Mouse (Mus musculus) heart, embryonic 13.5 days (tissue): Measurements from ENCODE around the gene Lbr. TPM values are rescaled to one million over a fixed set of nuclear protein-coding genes. Genes with fewer than 3 reads are reported as not detected.
"Not testable (repeated sequence)": the region's sequence is repeated elsewhere in the genome, so short reads cannot be mapped to it uniquely, and the experiment has no call there.

Experiments used
- ATAC-seq: fragments of 200-750 bp; cut with Nextera tagmentation; 2 replicates; pipeline ENCODE4 v1.8.0; 2017; ENCODE audit warnings: moderate TSS enrichment; ENCODE audit not compliant: insufficient number of reproducible peaks, low FRiP score, low TSS enrichment; ENCODE audit errors: extremely low read depth
- H3K27ac ChIP-seq: fragments of 300-500 bp; sonication (generic); replicated peaks from 2 replicates; pipeline ENCODE4 v1.5.1; 2015; ENCODE audit warnings: moderate library complexity, mild to moderate bottlenecking, inconsistent platforms
- H3K27me3 ChIP-seq: fragments of 300-500 bp; sonication (generic); replicated peaks from 2 replicates; pipeline ENCODE4 v1.6.1; 2015; ENCODE audit warnings: mild to moderate bottlenecking, inconsistent platforms
- H3K36me3 ChIP-seq: fragments of 300-500 bp; sonication (generic); 2 replicates; pipeline ENCODE4 v1.6.1; 2015; ENCODE audit warnings: mild to moderate bottlenecking, inconsistent platforms
- H3K4me1 ChIP-seq: fragments of 300-500 bp; sonication (generic); 2 replicates; pipeline ENCODE4 v1.6.1; 2015; ENCODE audit warnings: inconsistent platforms
- H3K4me2 ChIP-seq: fragments of 300-500 bp; sonication (generic); 2 replicates; pipeline ENCODE4 v1.6.1; 2015; ENCODE audit warnings: inconsistent platforms, mild to moderate bottlenecking, moderate library complexity
- H3K4me3 ChIP-seq: fragments of 300-500 bp; sonication (generic); 2 replicates; pipeline ENCODE4 v1.5.1; 2015; ENCODE audit warnings: moderate library complexity, mild to moderate bottlenecking, inconsistent platforms
- H3K9ac ChIP-seq: fragments of 300-500 bp; sonication (generic); 2 replicates; pipeline ENCODE4 v1.6.1; 2015; ENCODE audit warnings: inconsistent platforms, mild to moderate bottlenecking, moderate library complexity
- H3K9me3 ChIP-seq: fragments of 300-500 bp; sonication (generic); 2 replicates; pipeline ENCODE4 v1.6.1; 2016; ENCODE audit warnings: inconsistent platforms
- WGBS: fragments of 180-500 bp; shearing (Covaris S2); methylation state at CpG from one replicate; pipeline ENCODE4 v1.1.7; 2015; ENCODE audit warnings: mixed read lengths; 5-methylcytosine and 5-hydroxymethylcytosine counted together
- polyA plus RNA-seq: library from polyadenylated mRNA; unstranded; fragments of >200 nt; fragmentation: Nextera tagmentation; extraction: Ambion mirVana; gene quantifications from 2 replicates; pipeline ENCODE4 v1.2.1, GENCODE M21; 2015

Lbr gene
- polyA plus RNA-seq, 1 experiment from 2014 or later = 62.2 TPM

DNA sequence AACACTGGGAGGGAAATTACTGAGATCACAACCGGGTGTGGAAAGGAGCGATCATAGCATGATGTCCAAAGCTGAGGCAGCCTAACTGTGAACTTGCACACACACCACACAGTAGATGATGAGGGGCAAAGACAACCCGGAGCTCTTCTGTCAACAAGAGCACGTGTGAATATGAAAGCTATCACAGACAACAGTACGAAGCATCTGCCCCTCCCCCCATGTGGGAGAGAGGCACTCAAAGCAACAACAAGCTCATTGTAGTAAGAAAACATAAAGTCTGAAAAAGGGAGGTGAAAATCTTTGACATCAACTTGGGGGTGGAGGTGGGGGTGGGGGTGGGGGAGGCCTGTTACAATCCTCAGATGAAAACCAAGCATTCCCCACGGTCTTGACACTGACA lies 9.7 kb downstream of the Lbr start:
- Histone ChIP-seq H3K36me3 (peaks cover 96% of the 10 kb centered on the region), H3K4me3 (no peak overlapping the region), H3K9me3 (no peaks in the 10 kb centered on the region), H3K9ac (no peak overlapping the region), H3K27me3 (no peaks in the 10 kb centered on the region), H3K4me1 (0 out of 2 replicates have a peak, but pooled peaks cover 4% of the 10 kb centered on the region), H3K4me2 (no peak overlapping the region), H3K27ac (no peak overlapping the region)
- ATAC-seq = no peak
- 59% methylated on average over 6 of the region's 6 CpGs for WGBS

DNA sequence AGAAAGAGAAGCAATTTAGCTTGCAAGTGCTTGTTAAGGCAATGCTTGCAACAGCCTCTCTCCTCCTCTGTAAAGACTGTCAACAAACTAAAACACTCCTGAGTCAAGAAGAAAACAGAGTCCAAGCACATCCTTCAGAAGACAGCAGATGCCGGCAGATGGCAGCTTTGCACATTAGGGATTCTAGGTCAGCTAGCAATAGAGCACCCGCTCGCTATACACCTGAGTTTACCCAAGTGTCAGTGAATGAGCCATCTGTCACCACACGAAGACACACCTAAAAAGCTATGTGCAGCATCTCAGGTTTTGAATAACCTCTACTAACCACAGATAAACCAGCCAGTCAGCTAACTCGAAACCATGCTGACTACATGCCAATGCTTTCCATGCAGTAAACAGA lies 10.1 kb downstream of the Lbr start:
- ATAC-seq = no peak
- Histone ChIP-seq H3K27ac (no peak overlapping the region), H3K36me3 (peaks cover 97% of the 10 kb centered on the region), H3K27me3 (no peaks in the 10 kb centered on the region), H3K9me3 (no peaks in the 10 kb centered on the region), H3K4me1 (no peaks in the 10 kb centered on the region), H3K9ac (no peak overlapping the region), H3K4me2 (no peak overlapping the region), H3K4me3 (no peak overlapping the region)
- 87% methylated on average over 5 of the region's 5 CpGs for WGBS

DNA sequence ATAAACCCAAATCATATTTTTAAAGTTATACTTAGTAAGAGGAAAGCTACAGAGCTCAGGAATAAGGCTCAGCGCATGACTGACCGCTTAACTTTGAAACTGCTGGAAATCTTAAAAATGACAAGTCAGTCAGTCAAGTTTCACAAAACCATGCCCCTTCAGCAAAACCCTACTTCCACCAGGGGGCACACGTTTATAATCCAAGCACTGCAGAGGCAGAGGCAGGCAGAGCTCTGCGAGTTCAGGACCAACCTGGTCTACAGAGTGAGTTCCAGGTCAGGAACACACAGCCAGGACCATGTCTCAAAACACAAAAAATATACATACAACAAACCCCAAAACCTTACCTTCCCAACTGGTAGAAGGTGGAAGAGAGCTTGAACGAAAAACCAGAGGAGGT lies 14.5 kb downstream of the Lbr start:
- Histone ChIP-seq H3K9ac (no peak overlapping the region), H3K4me1 (no peaks in the 10 kb centered on the region), H3K9me3 (no peaks in the 10 kb centered on the region), H3K27ac (no peak overlapping the region), H3K36me3 (peaks cover 100% of the 10 kb centered on the region), H3K4me3 (no peak overlapping the region), H3K27me3 (no peaks in the 10 kb centered on the region), H3K4me2 (no peak overlapping the region)
- ATAC-seq = no peak
- 91% methylated on average over 5 of the region's 5 CpGs for WGBS

DNA sequence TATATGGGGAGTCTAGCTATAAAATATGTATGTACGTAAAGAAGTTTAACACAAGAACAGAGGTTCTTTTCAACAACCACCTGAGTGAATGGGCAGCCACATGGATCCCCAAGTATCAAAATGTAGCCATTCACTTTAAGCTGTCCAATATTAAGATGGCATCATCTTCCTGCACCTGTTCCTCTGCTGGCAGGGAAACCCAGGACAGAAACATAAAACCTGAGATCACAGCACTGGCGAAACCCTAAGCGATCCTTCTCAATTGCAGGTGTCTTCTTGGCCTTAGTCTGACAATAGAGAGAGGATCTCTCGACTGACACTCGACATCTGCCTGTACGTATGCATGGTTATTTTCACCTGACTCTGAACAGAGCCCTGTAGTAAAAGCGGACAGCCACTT lies 16.1 kb downstream of the Lbr start:
- ATAC-seq = no peak
- no peak overlapping the region for H3K4me2 ChIP-seq
- H3K4me1 ChIP-seq = no peaks in the 10 kb centered on the region
- peaks cover 100% of the 10 kb centered on the region for H3K36me3 ChIP-seq
- H3K9me3 ChIP-seq = no peaks in the 10 kb centered on the region
- no peak overlapping the region for H3K9ac ChIP-seq
- no peak overlapping the region for H3K27ac ChIP-seq
- WGBS = 85% methylated on average over 7 of the region's 7 CpGs
- no peaks in the 10 kb centered on the region for H3K27me3 ChIP-seq
- H3K4me3 ChIP-seq = no peak overlapping the region

DNA sequence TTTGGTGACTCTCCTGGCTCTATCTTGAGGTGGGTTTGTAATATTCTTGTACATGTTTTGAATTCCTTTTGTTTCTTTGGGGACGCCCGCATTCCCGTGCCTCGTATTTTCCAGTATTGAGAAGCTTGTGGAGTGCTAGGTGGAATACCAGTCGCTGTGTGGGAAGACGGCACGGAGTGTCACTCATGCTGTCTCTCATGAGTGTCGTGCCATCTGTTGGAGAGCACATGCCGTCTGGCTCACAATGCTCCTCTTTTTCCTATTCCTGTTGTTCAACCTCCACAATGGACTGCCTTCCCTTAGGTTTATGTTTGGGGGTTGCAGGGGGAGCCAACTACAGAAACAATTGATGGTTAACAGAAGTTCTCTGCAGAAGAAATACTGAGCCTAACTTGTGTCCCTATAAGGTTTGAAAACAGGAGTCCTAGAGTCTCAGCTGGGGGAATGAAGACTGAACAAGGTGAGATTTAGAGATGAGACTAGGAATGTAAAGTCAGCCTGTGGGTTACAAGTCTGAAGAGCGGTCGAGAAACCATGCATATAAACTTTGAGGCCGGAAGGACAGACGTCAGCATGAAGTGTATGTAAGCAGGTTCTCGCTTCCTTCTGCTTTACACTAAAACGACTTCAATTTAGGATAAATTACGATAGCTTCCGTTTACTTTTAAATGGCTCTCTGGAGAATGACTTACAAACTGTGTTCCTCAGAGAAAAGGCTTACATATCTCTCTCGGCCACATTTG lies 31.2 kb downstream of the Lbr start:
- H3K4me3 ChIP-seq = no peak overlapping the region
- peaks cover 50% of the 10 kb centered on the region for H3K36me3 ChIP-seq
- no peak overlapping the region for H3K27ac ChIP-seq
- 89% methylated on average over 18 of the region's 18 CpGs for WGBS
- no peaks in the 10 kb centered on the region for H3K9me3 ChIP-seq
- ATAC-seq = no peak
- no peak overlapping the region for H3K4me2 ChIP-seq
- H3K9ac ChIP-seq = no peak overlapping the region
- no peaks in the 10 kb centered on the region for H3K4me1 ChIP-seq
- H3K27me3 ChIP-seq = no peaks in the 10 kb centered on the region

DNA sequence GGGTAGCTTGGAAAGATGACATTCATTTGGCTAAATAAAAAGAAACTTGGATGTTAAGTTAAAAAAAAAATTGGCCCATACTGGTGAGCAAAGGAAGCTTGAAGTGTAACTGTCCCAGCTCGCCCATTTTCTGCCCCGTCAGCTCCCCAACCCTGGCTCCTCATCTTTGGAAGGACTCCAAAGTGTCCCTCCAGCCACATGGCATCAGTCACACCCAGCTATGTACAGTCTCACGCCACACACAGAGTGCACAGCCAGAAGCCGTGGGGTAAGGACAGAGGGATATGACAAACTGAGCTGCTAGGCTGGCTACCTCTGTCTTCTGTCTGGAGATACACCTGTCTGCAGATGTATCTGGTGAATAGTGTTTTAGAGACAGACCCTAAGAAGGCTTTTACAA lies 42.2 kb downstream of the Lbr start:
- no peaks in the 10 kb centered on the region for H3K4me1 ChIP-seq
- no peaks in the 10 kb centered on the region for H3K27me3 ChIP-seq
- H3K9ac ChIP-seq = no peak overlapping the region
- H3K4me3 ChIP-seq = no peak overlapping the region
- no peak for ATAC-seq
- 76% methylated on average over 4 of the region's 4 CpGs for WGBS
- no peak overlapping the region for H3K27ac ChIP-seq
- H3K4me2 ChIP-seq = no peak overlapping the region
- no peaks in the 10 kb centered on the region for H3K9me3 ChIP-seq
- H3K36me3 ChIP-seq = no peaks in the 10 kb centered on the region

DNA sequence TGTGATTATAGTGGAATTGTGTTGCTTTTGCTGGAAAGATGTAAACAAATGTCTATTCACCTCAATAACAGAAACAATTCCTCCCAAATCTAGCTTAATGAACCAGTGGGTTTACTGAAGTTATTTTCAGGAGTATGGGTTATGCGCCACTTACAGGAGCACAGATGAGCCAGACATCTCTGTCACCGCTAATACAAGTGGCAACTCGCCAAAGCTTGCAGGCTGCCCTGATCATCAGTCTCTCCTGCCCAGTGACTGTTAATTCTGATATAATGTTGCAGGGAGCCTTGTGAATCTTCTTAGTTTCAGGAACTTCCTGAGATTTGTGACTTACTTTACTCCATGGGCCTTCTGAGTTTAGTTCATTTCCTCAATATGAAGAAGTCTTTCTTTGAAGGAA lies 42.9 kb downstream of the Lbr start:
- Histone ChIP-seq H3K4me2 (no peak overlapping the region), H3K9ac (no peak overlapping the region), H3K27ac (no peak overlapping the region), H3K4me3 (no peak overlapping the region), H3K27me3 (no peaks in the 10 kb centered on the region), H3K4me1 (no peaks in the 10 kb centered on the region), H3K36me3 (no peaks in the 10 kb centered on the region), H3K9me3 (no peaks in the 10 kb centered on the region)
- no peak for ATAC-seq
- WGBS = 70% methylated on average over 3 of the region's 3 CpGs

DNA sequence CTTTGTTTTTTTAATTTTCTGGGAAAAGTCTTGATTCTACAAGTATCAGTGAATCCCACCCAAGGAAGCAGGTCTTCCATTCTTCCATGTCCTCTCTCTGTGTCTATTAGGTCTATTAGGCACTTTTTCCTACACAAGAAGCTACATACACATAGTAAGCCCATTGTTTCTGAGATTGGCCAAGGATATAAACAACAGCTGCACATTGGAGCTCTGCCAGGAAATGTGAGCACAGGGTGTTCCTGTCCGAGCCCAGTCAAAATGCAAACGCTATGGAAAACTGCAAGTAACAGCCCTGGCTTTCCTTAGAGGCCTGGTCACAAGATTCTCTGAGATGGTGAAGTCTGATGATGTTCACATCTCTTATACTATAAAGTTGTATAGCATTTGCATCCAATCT lies 49.3 kb downstream of the Lbr start:
- H3K27me3 ChIP-seq = no peaks in the 10 kb centered on the region
- no peak overlapping the region for H3K4me3 ChIP-seq
- no peak overlapping the region for H3K9ac ChIP-seq
- peaks cover 10% of the 10 kb centered on the region for H3K4me1 ChIP-seq
- H3K4me2 ChIP-seq = no peak overlapping the region
- H3K36me3 ChIP-seq = no peaks in the 10 kb centered on the region
- 45% methylated on average over 2 of the region's 2 CpGs for WGBS
- H3K27ac ChIP-seq = peak overlapping the region; percentile 56; the same call in 1 of the 2 replicates
- no peaks in the 10 kb centered on the region for H3K9me3 ChIP-seq
- no peak for ATAC-seq

DNA sequence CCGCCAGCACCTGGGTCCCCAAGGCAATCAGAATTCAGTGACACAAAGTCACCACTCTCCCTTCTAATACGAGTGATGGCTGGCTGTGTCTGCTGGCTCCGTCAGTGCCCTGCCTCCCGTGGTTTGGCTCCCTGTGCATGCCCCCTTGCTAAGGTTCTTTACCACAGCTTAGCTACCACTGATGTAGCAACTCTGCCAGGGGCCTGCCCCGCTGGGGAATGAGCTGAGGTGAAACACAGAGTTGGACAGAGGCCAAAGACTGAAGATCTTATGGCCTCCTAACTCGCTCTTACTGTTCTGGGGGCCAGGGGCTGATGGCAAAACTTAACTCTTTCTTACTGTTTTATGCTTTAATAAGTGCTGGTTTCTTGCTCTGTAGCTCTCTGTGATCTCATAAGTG lies 52.9 kb downstream of the Lbr start:
- H3K4me2 ChIP-seq = no peak overlapping the region
- H3K9me3 ChIP-seq = no peaks in the 10 kb centered on the region
- H3K4me1 ChIP-seq = peaks cover 10% of the 10 kb centered on the region
- 0 out of 2 replicates have a peak overlapping the region, but pooled peaks have one; percentile 4 for H3K9ac ChIP-seq
- WGBS = 36% methylated on average over 6 of the region's 6 CpGs
- no peak overlapping the region for H3K27ac ChIP-seq
- no peak for ATAC-seq
- H3K36me3 ChIP-seq = no peaks in the 10 kb centered on the region
- H3K27me3 ChIP-seq = no peaks in the 10 kb centered on the region
- no peak overlapping the region for H3K4me3 ChIP-seq

DNA sequence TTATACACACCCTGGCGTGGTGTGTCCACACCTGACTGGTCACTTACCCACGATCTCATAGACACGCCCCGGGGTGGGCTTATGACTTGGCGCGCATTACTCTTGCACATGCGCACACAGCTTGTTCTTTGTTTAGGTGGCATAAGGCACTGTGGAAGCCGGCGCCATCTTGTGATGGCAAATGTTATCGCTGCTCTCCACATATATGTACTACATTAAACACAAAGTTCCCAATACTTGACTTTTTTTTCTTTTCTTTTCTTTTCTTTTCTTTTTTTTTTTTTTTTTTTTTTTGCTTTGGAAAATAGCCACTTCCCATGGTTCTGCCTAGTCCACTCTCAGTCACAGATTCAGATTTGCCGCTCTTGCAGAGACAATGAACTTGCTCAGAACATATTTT lies 60.2 kb downstream of the Lbr start:
- not testable (repeated sequence) for H3K36me3 ChIP-seq, H3K27ac ChIP-seq, H3K4me2 ChIP-seq, H3K27me3 ChIP-seq, H3K9ac ChIP-seq, H3K4me3 ChIP-seq, H3K4me1 ChIP-seq, ATAC-seq
- WGBS = 92% methylated on average over 11 of the region's 11 CpGs
- H3K9me3 ChIP-seq = peaks cover 12% of the 10 kb centered on the region

DNA sequence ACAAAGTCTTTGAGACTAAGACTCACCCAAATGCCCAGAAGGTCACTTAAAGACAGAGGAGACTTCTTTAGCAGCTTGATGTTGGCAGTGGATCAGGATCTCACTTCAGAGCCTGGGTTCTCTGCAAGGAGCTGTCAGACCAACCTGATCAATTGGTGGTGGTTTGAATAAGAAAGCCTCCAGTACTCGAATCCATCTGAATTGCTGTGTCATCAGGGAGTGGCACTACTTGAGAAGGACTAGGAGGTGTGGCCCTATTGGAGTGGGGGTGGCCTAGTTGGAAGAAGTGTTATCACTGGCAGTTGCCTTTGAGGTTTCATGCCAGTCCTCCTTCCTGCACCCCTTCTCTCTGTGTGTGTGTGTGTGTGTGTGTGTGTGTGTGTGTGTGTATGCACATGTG lies 66.3 kb downstream of the Lbr start:
- no peak overlapping the region for H3K4me3 ChIP-seq
- H3K36me3 ChIP-seq = no peaks in the 10 kb centered on the region
- H3K4me1 ChIP-seq = no peaks in the 10 kb centered on the region
- no peak overlapping the region for H3K27ac ChIP-seq
- peaks cover 6% of the 10 kb centered on the region; the same call in 1 of the 2 replicates for H3K9me3 ChIP-seq
- no peak for ATAC-seq
- H3K9ac ChIP-seq = no peak overlapping the region
- no peak overlapping the region for H3K4me2 ChIP-seq
- 71% methylated on average over 1 of the region's 1 CpGs for WGBS
- no peaks in the 10 kb centered on the region for H3K27me3 ChIP-seq

DNA sequence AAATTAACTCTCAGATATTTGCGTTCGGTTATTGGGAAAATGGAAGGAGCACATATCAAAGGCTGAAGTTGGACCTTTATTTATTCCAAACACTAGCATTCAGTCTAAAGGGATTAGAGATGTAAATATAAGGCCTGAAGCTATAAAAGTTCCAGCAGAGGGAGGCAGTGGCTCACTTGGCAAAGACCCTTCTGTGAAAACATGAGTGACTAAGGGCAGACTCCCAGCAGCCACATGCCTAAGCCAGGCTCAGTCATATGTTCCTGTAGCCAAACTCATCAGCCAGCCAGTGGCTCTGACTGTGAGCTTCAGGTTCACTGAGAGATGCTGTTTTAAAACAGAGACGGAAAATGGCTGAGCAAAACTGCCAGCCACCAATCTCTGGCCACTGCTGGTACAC lies 71.0 kb downstream of the Lbr start:
- no peak overlapping the region for H3K9ac ChIP-seq
- H3K36me3 ChIP-seq = no peaks in the 10 kb centered on the region
- no peak for ATAC-seq
- H3K27ac ChIP-seq = no peak overlapping the region
- no peak overlapping the region for H3K4me2 ChIP-seq
- WGBS = 88% methylated on average over 3 of the region's 3 CpGs
- H3K4me3 ChIP-seq = no peak overlapping the region
- no peaks in the 10 kb centered on the region for H3K27me3 ChIP-seq
- H3K9me3 ChIP-seq = no peaks in the 10 kb centered on the region
- no peaks in the 10 kb centered on the region for H3K4me1 ChIP-seq
